Mouse (Mus musculus): Measurements from ENCODE around the gene Nudt13.

Gene Nudt13

GRCm38 (mm10) chr14:20339415-20339814, 44.9 kb downstream of the Nudt13 start:
- no peak for DNase-seq (ENCODE audit: low read depth, low spot score)

GRCm38 (mm10) chr14:20340149-20340548, 45.7 kb downstream of the Nudt13 start:
- no peak for DNase-seq (ENCODE audit: low read depth, low spot score)

- DNase-seq (ENCODE audit: low read depth, low spot score): no peak
These were observed 46.4 kb downstream of the Nudt13 start for GRCm38 (mm10) chr14:20340866-20341265.

GRCm38 (mm10) chr14:20345885-20346284, 51.4 kb downstream of the Nudt13 start:
- DNase-seq (ENCODE audit: low read depth, low spot score): no peak

GRCm38 (mm10) chr14:20347441-20347990, 53.0 kb downstream of the Nudt13 start:
- peak; percentile 52 for DNase-seq (ENCODE audit: low read depth, low spot score)

GRCm38 (mm10) chr14:20347991-20348541, 53.6 kb downstream of the Nudt13 start, which contains the start of the genes Ecd and Fam149b:
Gene Ecd (minus strand): TSS chr14:20348121.
Gene Fam149b (plus strand): TSS chr14:20348162.
- peak; percentile 96 for DNase-seq (ENCODE audit: low read depth, low spot score)

GRCm38 (mm10) chr14:20363230-20363629, 68.7 kb downstream of the Nudt13 start:
- no peak for DNase-seq (ENCODE audit: low read depth, low spot score)
